ENCODE assay signal across 29 mouse cellular contexts in genomic region chr1:147000018-147000417, GRCm38 (mm10).
A peak's percentile ranks its signal among the peaks of the same experiment; 100 is the strongest.
DNase-seq lines count a peak whose midpoint lies in the region; ATAC-seq lines count a peak whose summit lies in the region.
"Had no signal": no experiment of that assay in that cellular context is flagged by ENCODE, and none has a peak within 500 bp of the region (broad histone marks: within the 10 kb centered on the region; RNA-seq: fewer than 3 reads in every experiment).

No protein-coding gene starts in this region.

- 0 out of 2 replicates have a peak, but pooled peaks have one; percentile 15 for ATAC-seq in intestine, embryonic 14.5 days (replicated peaks; ENCODE audit: low FRiP score, low TSS enrichment, low read depth)
- ATAC-seq in intestine, embryonic 16.5 days = no peak
- ATAC-seq in intestine, embryonic 15.5 days = 0 out of 2 replicates have a peak, but pooled peaks have one; percentile 12
- ATAC-seq in erythroid progenitor cell, adult 5-6 weeks (replicated peaks; ENCODE audit: low FRiP score, poor library complexity, severe bottlenecking) = no peak
- ATAC-seq: CD4-positive, CD25-positive, alpha-beta regulatory T cell, adult 4 months; forebrain, embryonic 13.5 days; forebrain, embryonic 16.5 days; hindbrain, embryonic 16.5 days; Patski had no signal

- no peak overlapping the region for H3K9ac ChIP-seq in intestine, embryonic 14.5 days (ENCODE audit: low read length)
- H3K9ac ChIP-seq in intestine, embryonic 16.5 days (ENCODE audit: low read depth, low read length) = no peak overlapping the region
- no peak overlapping the region for H3K9ac ChIP-seq in intestine, embryonic 15.5 days
- H3K9ac ChIP-seq: embryonic facial prominence, embryonic 13.5 days; forebrain, embryonic 13.5 days; hindbrain, embryonic 13.5 days had no signal

- no peaks in the 10 kb centered on the region for H3K9me3 ChIP-seq in intestine, embryonic 14.5 days (ENCODE audit: control insufficient read depth, low read length)
- no peaks in the 10 kb centered on the region for H3K9me3 ChIP-seq in intestine, embryonic 16.5 days (ENCODE audit: control insufficient read depth, low read length)
- no peaks in the 10 kb centered on the region for H3K9me3 ChIP-seq in intestine, embryonic 15.5 days
- H3K9me3 ChIP-seq: embryonic facial prominence, embryonic 13.5 days; forebrain, embryonic 10.5 days; forebrain, embryonic 13.5 days; hindbrain, embryonic 10.5 days; hindbrain, embryonic 13.5 days had no signal

- no peak for DNase-seq in intestine, embryonic 14.5 days (ENCODE audit: low spot score)
- peak; percentile 43 for DNase-seq in A20 (ENCODE audit: low read depth, low spot score)
- DNase-seq in kidney, postnatal 10 days = no peak
- no peak for DNase-seq in layer of hippocampus, adult 18-20 months (ENCODE audit: low spot score in 2 of 2)
- DNase-seq: adrenal gland, postnatal 10 days; adrenal gland, postnatal 36 days; cerebellum, adult 18-20 months; cerebellum, adult 9-11 months; cerebellum, postnatal 25 days; gastrocnemius, postnatal 10 days; gastrocnemius, postnatal 36 days; heart, adult 2 months; heart, postnatal 10 days; heart, postnatal 36 days; kidney, adult 18-20 months had no signal

- no peak overlapping the region for H3K4me3 ChIP-seq in intestine, embryonic 14.5 days (ENCODE audit: low read depth, low read length)
- H3K4me3 ChIP-seq in intestine, embryonic 16.5 days (ENCODE audit: low read length) = no peak overlapping the region
- no peak overlapping the region for H3K4me3 ChIP-seq in intestine, embryonic 15.5 days (replicated peaks)
- H3K4me3 ChIP-seq: embryonic facial prominence, embryonic 13.5 days; erythroblast, embryonic 14.5 days; forebrain, embryonic 10.5 days; forebrain, embryonic 13.5 days; heart, adult 2 months; hindbrain, embryonic 10.5 days; hindbrain, embryonic 13.5 days had no signal

- 53% methylated on average over 2 of the region's 2 CpGs for WGBS in intestine, embryonic 14.5 days
- WGBS in intestine, embryonic 16.5 days = 50% methylated on average over 2 of the region's 2 CpGs
- WGBS in intestine, embryonic 15.5 days = 56% methylated on average over 2 of the region's 2 CpGs

- H3K4me1 ChIP-seq in intestine, embryonic 14.5 days (replicated peaks; ENCODE audit: control insufficient read depth, insufficient read depth, low read length) = no peaks in the 10 kb centered on the region
- H3K4me1 ChIP-seq in intestine, embryonic 16.5 days (ENCODE audit: control insufficient read depth, insufficient read depth, low read length) = no peaks in the 10 kb centered on the region
- H3K4me1 ChIP-seq in intestine, embryonic 15.5 days (replicated peaks) = no peaks in the 10 kb centered on the region
- H3K4me1 ChIP-seq: embryonic facial prominence, embryonic 13.5 days; forebrain, embryonic 10.5 days; forebrain, embryonic 13.5 days; hindbrain, embryonic 10.5 days; hindbrain, embryonic 13.5 days had no signal

- no peak overlapping the region for H3K4me2 ChIP-seq in intestine, embryonic 14.5 days (ENCODE audit: low read length)
- H3K4me2 ChIP-seq in intestine, embryonic 16.5 days (ENCODE audit: low read depth, low read length) = no peak overlapping the region
- no peak overlapping the region for H3K4me2 ChIP-seq in intestine, embryonic 15.5 days (replicated peaks)
- H3K4me2 ChIP-seq: embryonic facial prominence, embryonic 13.5 days; forebrain, embryonic 13.5 days; heart, embryonic 11.5 days; hindbrain, embryonic 13.5 days had no signal

- no peaks in the 10 kb centered on the region for H3K36me3 ChIP-seq in intestine, embryonic 14.5 days (ENCODE audit: control insufficient read depth, insufficient read depth, low read length)
- no peaks in the 10 kb centered on the region for H3K36me3 ChIP-seq in intestine, embryonic 16.5 days (ENCODE audit: control insufficient read depth, insufficient read depth, low read length)
- no peaks in the 10 kb centered on the region for H3K36me3 ChIP-seq in intestine, embryonic 15.5 days
- H3K36me3 ChIP-seq: embryonic facial prominence, embryonic 13.5 days; forebrain, embryonic 10.5 days; hindbrain, embryonic 10.5 days; hindbrain, embryonic 13.5 days had no signal

- H3K27me3 ChIP-seq in intestine, embryonic 14.5 days (replicated peaks; ENCODE audit: control insufficient read depth, insufficient read depth, low read length) = no peaks in the 10 kb centered on the region
- H3K27me3 ChIP-seq in intestine, embryonic 16.5 days (replicated peaks; ENCODE audit: control insufficient read depth, insufficient read depth, low read length) = no peaks in the 10 kb centered on the region
- no peaks in the 10 kb centered on the region for H3K27me3 ChIP-seq in intestine, embryonic 15.5 days (replicated peaks)
- H3K27me3 ChIP-seq: embryonic facial prominence, embryonic 13.5 days; forebrain, embryonic 13.5 days; hindbrain, embryonic 13.5 days; Patski had no signal

- H3K27ac ChIP-seq in intestine, embryonic 14.5 days (ENCODE audit: low read depth) = no peak overlapping the region
- no peak overlapping the region for H3K27ac ChIP-seq in intestine, embryonic 16.5 days (ENCODE audit: low read length)
- H3K27ac ChIP-seq in intestine, embryonic 15.5 days = no peak overlapping the region
- H3K27ac ChIP-seq: embryonic facial prominence, embryonic 13.5 days; forebrain, embryonic 10.5 days; forebrain, embryonic 13.5 days; heart, adult 2 months; hindbrain, embryonic 10.5 days; hindbrain, embryonic 13.5 days had no signal

Comparison
In these comparisons a context has a peak if more than half of its experiments do, and no peak if none do; other contexts are left out.
1. ATAC-seq: peak in intestine, embryonic 14.5 days (single experiment) and intestine, embryonic 15.5 days (single experiment); none in intestine, embryonic 16.5 days (single experiment) and erythroid progenitor cell, adult 5-6 weeks (single experiment).